Mouse (Mus musculus): ENCODE measurements around the gene Elk3. TPM values are rescaled to one million over a fixed set of nuclear protein-coding genes. Genes with fewer than 3 reads are reported as not detected.

Elk3 gene
- polyA plus RNA-seq, 1 experiment = 47.2 TPM

DNA sequence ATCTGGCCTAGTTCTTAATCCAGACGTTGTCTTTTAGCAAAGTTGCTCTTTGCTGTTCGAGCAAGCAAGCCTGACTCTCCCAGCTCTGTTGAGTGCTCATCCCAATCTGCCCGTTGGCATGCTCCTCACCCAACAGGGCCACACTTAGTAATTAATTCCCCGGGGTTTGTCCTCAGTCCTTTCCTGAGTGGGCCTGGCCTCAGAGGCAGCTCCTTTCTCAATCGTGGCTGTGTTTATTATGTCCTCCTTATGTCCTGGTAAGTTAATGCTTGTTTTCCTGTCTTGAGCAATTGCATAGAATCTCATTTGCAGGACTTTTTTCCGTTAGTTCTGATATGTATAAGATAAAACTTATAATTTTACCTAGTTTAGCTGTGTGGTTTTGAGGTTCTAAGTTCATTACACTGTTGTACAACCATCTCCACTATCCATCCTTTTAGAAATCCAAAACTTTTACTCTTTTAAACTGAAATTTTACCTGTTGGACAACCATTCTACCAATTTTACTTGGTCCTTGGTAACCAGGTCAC, 77.2 kb downstream of the Elk3 start:
- no peak for DNase-seq
- no peak for TF ChIP-seq CTCF (IDR thresholded peaks at IDR 0.05; ENCODE audit: borderline replicate concordance, control insufficient read depth, extremely low read depth, insufficient read depth, low read length, poor library complexity)
- TF ChIP-seq POLR2A (IDR thresholded peaks at IDR 0.05; ENCODE audit: control insufficient read depth, extremely low read depth, insufficient read depth, low read length, poor library complexity) = no peak
- Histone ChIP-seq H3K27ac (ENCODE audit: control insufficient read depth, insufficient read depth, low read length) (no peak overlapping the region), H3K27me3 (ENCODE audit: control insufficient read depth, insufficient read depth, low read length) (no peaks in the 10 kb centered on the region), H3K36me3 (ENCODE audit: control insufficient read depth, insufficient read depth, low read length) (peaks cover 92% of the 10 kb centered on the region), H3K4me3 (ENCODE audit: control insufficient read depth, insufficient read depth, low read length) (no peak overlapping the region), H3K4me1 (replicated peaks; ENCODE audit: control insufficient read depth, insufficient read depth, low read length) (no peaks in the 10 kb centered on the region)
- WGBS = 94% methylated on average over 6 of the region's 6 CpGs

DNA sequence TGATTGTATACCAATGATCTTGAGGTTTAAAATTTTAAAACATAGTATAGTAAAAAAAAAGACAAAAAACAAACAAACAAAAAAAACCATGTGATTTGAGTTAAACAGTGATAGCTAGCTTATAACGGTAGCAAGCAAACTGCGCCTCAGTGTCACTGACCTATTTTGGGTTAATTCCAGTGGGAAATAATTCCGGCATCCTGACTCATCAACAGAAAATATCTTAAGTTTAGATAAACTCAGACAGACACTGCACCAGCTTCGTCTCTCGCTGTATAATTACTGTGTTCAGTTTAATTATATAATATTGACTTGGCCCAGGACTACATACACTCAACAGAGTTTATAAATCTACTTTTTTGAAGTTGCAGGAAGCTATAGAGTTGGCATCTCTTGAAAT, 79.0 kb downstream of the Elk3 start:
- H3K27ac ChIP-seq (ENCODE audit: control insufficient read depth, insufficient read depth, low read length) = no peak overlapping the region
- TF ChIP-seq CTCF (IDR thresholded peaks at IDR 0.05; ENCODE audit: borderline replicate concordance, control insufficient read depth, extremely low read depth, insufficient read depth, low read length, poor library complexity) = no peak
- no peaks in the 10 kb centered on the region for H3K27me3 ChIP-seq (ENCODE audit: control insufficient read depth, insufficient read depth, low read length)
- DNase-seq = no peak
- no peak overlapping the region for H3K4me3 ChIP-seq (ENCODE audit: control insufficient read depth, insufficient read depth, low read length)
- H3K4me1 ChIP-seq (replicated peaks; ENCODE audit: control insufficient read depth, insufficient read depth, low read length) = peaks cover 3% of the 10 kb centered on the region
- 97% methylated on average over 5 of the region's 5 CpGs for WGBS
- peaks cover 91% of the 10 kb centered on the region for H3K36me3 ChIP-seq (ENCODE audit: control insufficient read depth, insufficient read depth, low read length)

DNA sequence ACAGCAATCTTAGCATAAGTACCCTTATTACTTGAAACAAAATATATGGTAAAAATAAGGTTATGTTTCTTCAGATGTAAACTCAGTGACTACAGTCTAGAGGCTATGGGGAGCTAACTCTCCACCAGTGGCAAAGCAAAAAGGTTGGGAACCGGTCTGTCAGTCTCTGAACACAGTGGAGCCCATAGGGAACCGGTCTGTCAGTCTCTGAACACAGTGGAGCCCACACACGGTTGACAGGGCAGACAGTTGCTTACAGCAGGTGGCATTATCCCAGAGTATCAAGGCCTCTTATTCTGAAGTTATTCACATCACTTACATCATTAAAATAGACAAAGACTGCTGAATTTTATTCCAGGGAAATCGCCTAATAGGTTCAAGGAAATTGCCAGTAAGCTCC, 79.4 kb downstream of the Elk3 start:
- Histone ChIP-seq H3K4me1 (replicated peaks; ENCODE audit: control insufficient read depth, insufficient read depth, low read length) (peaks cover 6% of the 10 kb centered on the region), H3K27ac (ENCODE audit: control insufficient read depth, insufficient read depth, low read length) (no peak overlapping the region), H3K36me3 (ENCODE audit: control insufficient read depth, insufficient read depth, low read length) (peaks cover 91% of the 10 kb centered on the region), H3K27me3 (ENCODE audit: control insufficient read depth, insufficient read depth, low read length) (no peaks in the 10 kb centered on the region), H3K4me3 (ENCODE audit: control insufficient read depth, insufficient read depth, low read length) (no peak overlapping the region)
- WGBS = 97% methylated on average over 4 of the region's 4 CpGs
- TF ChIP-seq POLR2A (IDR thresholded peaks at IDR 0.05; ENCODE audit: control insufficient read depth, extremely low read depth, insufficient read depth, low read length, poor library complexity) = no peak
- no peak for TF ChIP-seq CTCF (IDR thresholded peaks at IDR 0.05; ENCODE audit: borderline replicate concordance, control insufficient read depth, extremely low read depth, insufficient read depth, low read length, poor library complexity)
- DNase-seq = no peak

DNA sequence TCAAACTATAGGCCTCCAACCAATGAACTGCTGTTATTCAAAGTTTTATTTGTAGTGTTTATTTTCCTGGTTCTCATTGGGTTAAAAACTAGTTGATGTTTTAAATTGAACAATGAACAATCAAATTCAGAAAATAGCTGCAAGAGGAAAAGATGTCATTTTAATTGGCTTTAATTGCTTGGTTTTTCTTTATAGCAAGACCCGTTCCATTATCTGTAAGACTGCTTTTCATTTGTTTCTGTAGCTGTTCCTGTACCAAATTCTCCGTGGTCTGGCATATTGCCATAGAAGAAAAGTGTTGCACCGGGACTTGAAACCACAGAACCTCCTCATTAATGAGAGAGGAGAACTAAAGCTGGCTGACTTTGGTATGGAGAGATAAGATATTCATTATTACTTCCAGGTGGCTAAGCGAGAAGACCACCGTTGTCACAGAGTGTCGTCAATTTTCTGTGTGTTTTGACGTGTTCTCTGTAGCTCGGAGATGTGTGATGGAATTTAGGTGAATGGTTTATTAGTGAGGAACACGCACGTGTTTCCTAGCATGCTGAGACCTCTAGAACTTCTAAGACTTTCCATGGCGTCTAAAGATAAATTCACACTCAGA, 82.4 kb downstream of the Elk3 start:
- H3K27me3 ChIP-seq (ENCODE audit: control insufficient read depth, insufficient read depth, low read length) = no peaks in the 10 kb centered on the region
- H3K4me1 ChIP-seq (replicated peaks; ENCODE audit: control insufficient read depth, insufficient read depth, low read length) = peaks cover 9% of the 10 kb centered on the region
- H3K36me3 ChIP-seq (ENCODE audit: control insufficient read depth, insufficient read depth, low read length) = peaks cover 77% of the 10 kb centered on the region
- H3K27ac ChIP-seq (ENCODE audit: control insufficient read depth, insufficient read depth, low read length) = no peak overlapping the region
- TF ChIP-seq CTCF (IDR thresholded peaks at IDR 0.05; ENCODE audit: borderline replicate concordance, control insufficient read depth, extremely low read depth, insufficient read depth, low read length, poor library complexity) (no peak), POLR2A (IDR thresholded peaks at IDR 0.05; ENCODE audit: control insufficient read depth, extremely low read depth, insufficient read depth, low read length, poor library complexity) (no peak)
- WGBS = 18% methylated on average over 11 of the region's 11 CpGs
- DNase-seq = no peak
- no peak overlapping the region for H3K4me3 ChIP-seq (ENCODE audit: control insufficient read depth, insufficient read depth, low read length)

DNA sequence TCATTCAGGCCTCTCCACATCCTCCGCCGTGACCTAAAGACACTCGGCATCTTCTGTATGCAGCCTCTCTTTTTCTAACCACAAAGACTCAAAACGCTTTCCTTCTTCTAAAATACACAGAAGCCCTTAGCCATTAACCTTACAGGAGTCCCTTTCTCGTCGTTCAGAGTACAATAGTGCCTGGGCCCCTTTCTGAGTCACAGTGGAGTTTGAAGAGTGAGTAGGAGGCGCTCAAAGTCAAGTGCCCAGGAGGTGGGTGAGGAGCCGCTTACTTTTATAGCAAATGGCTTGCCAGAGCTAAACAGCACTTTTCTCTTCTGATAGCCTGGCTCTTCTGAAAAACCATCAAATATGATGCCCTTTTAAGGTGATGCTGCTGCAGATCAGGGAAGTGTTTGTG, 83.0 kb downstream of the Elk3 start:
- H3K27me3 ChIP-seq (ENCODE audit: control insufficient read depth, insufficient read depth, low read length) = no peaks in the 10 kb centered on the region
- H3K27ac ChIP-seq (ENCODE audit: control insufficient read depth, insufficient read depth, low read length) = no peak overlapping the region; the same call in 1 of the 2 replicates
- no peak overlapping the region for H3K4me3 ChIP-seq (ENCODE audit: control insufficient read depth, insufficient read depth, low read length)
- H3K36me3 ChIP-seq (ENCODE audit: control insufficient read depth, insufficient read depth, low read length) = peaks cover 75% of the 10 kb centered on the region
- WGBS = 12% methylated on average over 8 of the region's 8 CpGs
- TF ChIP-seq CTCF (IDR thresholded peaks at IDR 0.05; ENCODE audit: borderline replicate concordance, control insufficient read depth, extremely low read depth, insufficient read depth, low read length, poor library complexity) = no peak
- TF ChIP-seq POLR2A (IDR thresholded peaks at IDR 0.05; ENCODE audit: control insufficient read depth, extremely low read depth, insufficient read depth, low read length, poor library complexity) = no peak
- peak; percentile 22 for DNase-seq
- peaks cover 9% of the 10 kb centered on the region for H3K4me1 ChIP-seq (replicated peaks; ENCODE audit: control insufficient read depth, insufficient read depth, low read length)

DNA sequence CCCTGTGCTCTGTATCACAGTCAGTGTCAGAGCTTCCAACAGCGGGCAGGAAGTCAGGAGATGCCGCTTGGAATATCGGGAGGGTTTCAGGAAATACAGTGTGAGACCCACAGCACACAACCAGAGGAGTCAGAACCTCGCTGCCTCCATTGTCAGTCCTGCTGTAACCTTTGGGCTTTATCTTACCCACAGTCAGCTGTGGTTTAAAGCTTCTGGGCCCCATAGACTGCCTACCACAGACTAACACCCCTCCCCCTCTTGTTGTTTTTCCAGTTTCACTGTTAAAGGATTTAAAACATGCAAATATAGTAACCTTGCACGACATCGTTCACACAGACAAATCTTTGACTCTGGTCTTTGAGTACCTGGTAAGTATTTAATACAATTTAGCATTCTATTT, 85.2 kb downstream of the Elk3 start:
- H3K36me3 ChIP-seq (ENCODE audit: control insufficient read depth, insufficient read depth, low read length) = peaks cover 54% of the 10 kb centered on the region

More for the DNA sequence above, 85.2 kb downstream of the Elk3 start:
- Histone ChIP-seq H3K4me1 (replicated peaks; ENCODE audit: control insufficient read depth, insufficient read depth, low read length) (peaks cover 9% of the 10 kb centered on the region), H3K4me3 (ENCODE audit: control insufficient read depth, insufficient read depth, low read length) (no peak overlapping the region), H3K27ac (ENCODE audit: control insufficient read depth, insufficient read depth, low read length) (no peak overlapping the region), H3K27me3 (ENCODE audit: control insufficient read depth, insufficient read depth, low read length) (no peaks in the 10 kb centered on the region)
- TF ChIP-seq POLR2A (IDR thresholded peaks at IDR 0.05; ENCODE audit: control insufficient read depth, extremely low read depth, insufficient read depth, low read length, poor library complexity) = no peak
- TF ChIP-seq CTCF (IDR thresholded peaks at IDR 0.05; ENCODE audit: borderline replicate concordance, control insufficient read depth, extremely low read depth, insufficient read depth, low read length, poor library complexity) = no peak
- WGBS = 36% methylated on average over 6 of the region's 6 CpGs
- no peak for DNase-seq
